Mouse (Mus musculus) olfactory bulb, adult 2 months (tissue): Measurements from ENCODE around the gene Elavl1.

Experiments
- CTCF ChIP-seq: fragments of 200-500 bp; IDR thresholded peaks from 2 replicates; pipeline ENCODE4 v1.5.1; 2012; ENCODE audit warnings: low read depth, mild to moderate bottlenecking, low read length, moderate library complexity; ENCODE audit not compliant: insufficient read depth
- POLR2A ChIP-seq: fragments of 200-500 bp; IDR thresholded peaks from 2 replicates; pipeline ENCODE4 v1.6.1; 2012; ENCODE audit warnings: mild to moderate bottlenecking, low read depth, low read length, moderate library complexity; ENCODE audit not compliant: insufficient read depth

DNA sequence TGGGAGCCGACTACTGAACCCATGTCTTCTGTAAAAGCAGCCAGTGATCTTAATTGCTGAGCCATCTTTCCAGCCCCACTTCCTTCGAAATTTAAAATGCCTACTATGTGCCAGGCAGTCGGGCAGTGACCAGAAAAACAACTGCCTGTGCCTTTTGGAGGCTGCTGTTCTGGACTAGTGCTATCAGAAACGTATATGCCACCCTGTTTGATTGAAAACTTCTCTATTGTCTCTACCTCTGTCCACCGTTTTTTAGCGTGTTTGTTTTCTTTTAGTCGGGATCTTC lies 481 bp upstream of the Elavl1 start:
- TF ChIP-seq CTCF: no peak
- no peak for TF ChIP-seq POLR2A
